Mouse (Mus musculus): ENCODE measurements around the gene Zdhhc14.
A peak's percentile ranks its signal among the peaks of the same experiment; 100 is the strongest.

The Zdhhc14 gene

DNA sequence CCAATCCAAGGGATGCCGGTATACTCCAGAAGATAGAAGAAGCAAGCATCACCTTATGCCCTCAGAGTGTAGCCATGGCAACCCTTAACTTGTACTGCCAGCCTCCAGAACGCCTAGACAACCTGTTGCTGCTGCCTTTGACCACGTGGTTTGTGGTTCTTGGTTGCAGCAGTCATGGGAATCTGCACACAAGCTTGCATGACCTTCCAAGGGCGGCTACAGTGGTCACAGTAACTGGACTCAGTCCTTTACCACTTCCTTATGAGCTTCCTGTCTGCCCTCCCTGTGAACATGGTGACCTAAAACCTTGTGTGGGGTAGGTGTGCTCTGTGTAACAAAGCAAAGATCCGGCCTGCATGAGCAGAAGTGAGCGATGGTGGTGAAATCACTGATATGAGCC is 109.6 kb downstream of the Zdhhc14 start:
- no peak for DNase-seq (ENCODE audit: low spot score in 2 of 2)

DNA sequence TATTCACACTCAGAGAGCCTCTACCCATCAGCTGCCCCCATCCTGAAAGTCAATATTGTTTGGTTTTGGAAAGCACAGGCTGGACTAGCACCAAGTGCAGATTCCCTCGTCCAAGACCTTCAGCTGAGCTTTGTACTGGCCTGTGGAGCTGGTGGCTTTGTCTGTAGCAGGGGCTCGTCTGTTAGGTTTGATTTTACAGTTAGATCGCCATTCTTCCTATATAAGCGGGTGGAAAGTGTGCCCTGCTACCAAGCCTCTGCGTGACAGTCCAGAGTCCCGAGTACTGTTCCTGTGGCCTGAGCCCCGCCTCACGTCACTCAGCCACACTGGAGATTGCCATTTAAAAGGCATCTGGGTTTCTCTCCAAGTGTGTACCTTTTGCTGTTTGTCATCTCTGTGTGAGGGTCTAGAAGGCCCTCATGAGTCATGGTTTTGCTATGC is 113.8 kb downstream of the Zdhhc14 start:
- DNase-seq (ENCODE audit: low spot score in 2 of 2): no peak

DNA sequence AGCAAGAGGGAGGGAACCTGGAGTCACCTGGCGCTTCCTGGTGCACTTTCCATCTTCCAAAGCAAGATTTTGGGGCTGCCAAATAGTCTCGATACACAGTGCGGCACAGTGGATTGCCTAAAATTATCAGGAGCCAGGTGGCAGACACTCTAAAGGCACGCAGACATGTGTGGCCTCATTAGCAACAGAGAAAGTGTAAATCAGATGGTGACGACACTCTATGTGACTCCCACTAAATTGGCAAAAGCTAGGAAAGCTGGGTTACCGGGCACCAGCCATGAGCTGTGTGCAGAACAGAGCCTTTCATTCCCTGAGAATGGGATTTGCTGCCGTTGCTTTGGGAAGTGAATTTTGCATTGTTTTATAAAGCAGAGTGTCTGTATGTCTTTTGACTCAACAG is 115.0 kb downstream of the Zdhhc14 start:
- DNase-seq (ENCODE audit: low spot score in 2 of 2): no peak

DNA sequence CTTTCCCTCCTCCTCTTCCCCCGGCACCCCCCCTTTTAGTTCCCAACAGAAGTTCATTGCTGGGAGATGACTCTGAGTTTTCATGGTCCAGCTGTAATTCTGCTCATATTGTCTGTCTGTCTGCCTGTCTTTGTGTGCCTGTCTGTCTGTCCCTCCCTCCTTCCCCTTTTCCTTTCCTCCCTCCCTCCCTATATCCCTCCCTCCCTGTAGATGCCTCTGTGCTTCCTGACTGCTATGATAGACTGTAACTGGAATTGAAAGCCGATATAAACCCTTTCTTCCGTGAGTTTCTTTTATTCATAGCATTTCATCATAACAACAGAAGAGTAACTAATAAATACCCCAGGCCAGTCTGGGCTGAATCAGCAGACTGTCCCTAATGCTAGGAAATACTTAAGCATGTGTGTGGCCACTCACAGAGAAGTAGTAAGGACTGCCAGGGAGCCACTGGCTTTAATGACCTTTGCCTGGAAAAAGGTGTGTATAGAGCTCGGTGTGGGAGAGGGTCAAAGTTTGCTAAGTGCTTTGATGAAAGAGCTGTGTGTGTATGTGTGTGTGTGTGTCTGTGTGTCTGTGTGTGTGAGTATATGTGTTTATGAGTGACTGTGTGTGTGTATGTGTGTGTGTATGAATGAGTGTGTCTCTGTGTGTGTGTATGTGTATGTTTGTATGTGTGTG is 117.7 kb downstream of the Zdhhc14 start:
- no peak for DNase-seq (ENCODE audit: low spot score in 2 of 2)

DNA sequence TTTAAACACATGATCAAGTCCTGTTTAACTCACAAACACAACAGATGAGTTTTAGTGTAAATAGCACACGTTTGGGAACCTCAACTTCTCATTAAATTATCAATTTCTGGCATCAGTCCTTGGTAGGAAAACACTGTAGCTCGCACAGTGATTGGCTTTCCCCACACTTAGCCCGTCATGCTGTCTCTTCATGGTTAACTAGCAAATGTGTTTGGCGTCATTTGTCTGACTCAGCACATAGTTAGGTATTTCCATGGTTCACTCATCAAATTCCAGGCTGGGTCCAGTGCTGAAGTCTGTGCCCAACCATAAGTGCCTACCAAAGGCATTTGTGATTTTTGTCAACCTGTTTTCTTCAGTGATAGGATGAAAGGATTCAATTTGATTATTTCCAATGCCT is 119.9 kb downstream of the Zdhhc14 start:
- DNase-seq (ENCODE audit: low spot score in 2 of 2): no peak

DNA sequence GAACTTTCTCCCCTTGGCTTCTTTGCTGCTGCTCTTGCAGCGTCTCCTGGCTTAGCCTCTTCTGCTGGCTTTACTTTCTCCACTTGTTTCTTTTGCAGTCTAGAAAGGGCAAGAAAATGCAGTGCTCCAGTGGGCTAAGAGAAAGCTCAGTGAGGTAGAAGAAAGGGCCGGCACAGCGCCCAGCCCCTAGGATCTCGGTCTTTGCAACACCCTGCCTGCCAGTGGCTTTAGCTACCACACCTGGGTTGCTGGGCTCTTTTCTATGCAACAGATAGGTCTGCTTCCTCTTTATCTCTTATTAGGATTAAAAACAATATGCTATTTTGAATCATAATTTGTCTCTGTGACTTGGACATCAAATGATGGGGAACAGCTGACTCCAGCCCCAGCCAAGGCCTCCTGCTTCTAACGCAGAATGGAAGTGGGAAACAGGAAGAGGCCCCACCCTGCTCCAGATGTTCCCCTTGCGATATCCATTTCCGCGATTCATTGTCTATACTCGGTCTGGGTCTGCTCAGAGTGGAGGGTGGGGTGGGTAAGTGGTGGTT is 122.5 kb downstream of the Zdhhc14 start:
- no peak for DNase-seq (ENCODE audit: low spot score in 2 of 2)

DNA sequence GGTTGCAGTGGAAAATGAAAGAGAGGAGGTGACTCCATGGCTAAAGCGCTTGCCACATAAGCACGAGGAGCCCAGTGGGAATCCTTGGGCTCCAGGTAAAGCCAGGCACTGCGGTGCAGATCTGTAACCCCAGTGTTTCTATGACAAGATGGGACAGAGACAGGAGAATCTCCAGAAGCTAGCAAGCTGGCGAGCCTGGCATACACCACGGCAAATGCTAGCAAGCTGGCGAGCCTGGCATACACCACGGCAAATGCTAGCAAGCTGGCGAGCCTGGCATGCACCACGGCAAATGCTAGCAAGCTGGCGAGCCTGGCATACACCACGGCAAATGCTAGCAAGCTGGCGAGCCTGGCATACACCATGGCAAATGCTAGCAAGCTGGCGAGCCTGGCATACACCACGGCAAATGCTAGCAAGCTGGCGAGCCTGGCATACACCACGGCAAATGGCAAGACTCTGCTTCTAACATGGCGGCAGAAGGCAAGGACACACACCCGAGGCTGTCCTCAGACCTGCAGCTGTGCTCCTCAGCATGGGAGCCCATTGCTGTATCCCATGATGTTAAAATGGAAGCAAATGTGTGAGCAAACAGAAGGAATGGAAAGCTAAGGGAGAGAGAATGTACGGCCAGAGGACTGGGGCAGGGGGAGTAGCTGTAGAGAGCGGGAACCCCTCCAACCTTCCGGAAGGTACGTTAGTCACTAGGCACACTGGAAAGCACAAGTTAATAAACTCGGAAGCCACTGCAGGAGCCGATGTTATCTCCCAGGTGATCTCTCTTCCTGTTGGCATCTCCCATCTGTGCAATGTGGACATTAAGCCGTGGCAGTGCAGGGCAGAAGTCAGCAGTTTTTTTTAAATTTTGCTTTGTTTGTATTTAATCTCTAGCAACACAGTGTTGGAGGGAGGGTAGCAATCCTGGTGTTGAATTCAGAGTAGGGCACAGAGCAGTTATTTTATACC is 129.6 kb downstream of the Zdhhc14 start:
- DNase-seq (ENCODE audit: low spot score in 2 of 2): no peak

DNA sequence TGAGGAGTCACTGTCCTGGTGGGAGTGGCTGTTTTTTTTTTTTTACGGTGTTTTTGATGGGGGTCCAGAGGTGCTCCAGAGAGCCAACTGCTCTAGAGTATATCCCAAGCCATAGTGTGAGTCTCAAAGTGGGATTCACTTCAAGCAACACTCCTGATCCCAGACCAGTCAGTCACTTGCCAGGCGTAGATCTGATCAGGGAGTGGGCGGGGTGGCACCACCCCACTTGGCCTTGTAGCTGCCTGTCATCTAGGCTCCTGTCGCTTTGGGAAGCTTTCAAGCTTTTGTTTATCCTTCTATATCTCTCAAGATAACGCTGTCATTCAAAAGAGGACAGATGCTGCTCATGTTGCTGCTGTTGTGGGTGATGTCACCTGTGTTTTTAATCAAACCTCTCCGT is 130.4 kb downstream of the Zdhhc14 start:
- DNase-seq (ENCODE audit: low spot score in 2 of 2): no peak

DNA sequence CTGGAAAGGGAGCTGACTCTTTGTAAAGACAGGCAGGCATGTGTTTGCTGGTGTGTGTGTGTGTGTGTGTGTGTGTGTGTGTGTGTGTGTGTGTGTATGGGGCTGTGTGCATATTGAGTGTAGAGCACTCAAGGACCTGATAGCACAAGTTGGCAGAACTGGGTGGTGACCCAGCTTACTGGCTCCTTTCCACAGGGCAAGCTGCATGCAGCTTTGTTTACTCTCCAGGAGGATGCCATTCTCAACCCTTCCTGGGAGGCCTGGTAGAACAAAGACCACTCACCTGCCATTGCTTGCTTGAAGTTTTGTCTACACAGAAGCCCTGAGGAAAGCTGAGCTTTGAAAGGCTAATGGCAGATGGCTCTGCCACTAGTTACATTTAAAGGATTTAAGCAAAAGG is 130.8 kb downstream of the Zdhhc14 start:
- DNase-seq (ENCODE audit: low spot score in 2 of 2): no peak

DNA sequence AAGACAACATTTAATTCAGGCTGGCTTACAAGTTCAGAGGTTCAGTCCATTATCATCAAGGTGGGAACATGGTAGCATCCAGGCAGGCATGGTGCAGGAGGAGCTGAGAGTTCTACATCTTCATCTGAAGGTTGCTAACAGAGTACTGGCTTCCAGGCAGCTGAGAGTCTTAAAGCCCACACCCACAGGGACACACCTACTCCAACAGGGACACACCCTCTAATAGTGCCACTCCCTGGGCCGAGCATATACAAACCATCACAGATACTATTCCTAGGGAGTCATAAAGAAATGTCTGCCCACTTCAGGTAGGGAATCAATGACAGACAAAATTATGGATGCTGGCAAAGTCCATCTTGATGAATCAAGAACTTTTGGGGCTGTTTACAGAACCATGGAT is 132.5 kb downstream of the Zdhhc14 start:
- DNase-seq (ENCODE audit: low spot score in 2 of 2): peak in 1 of 2 experiments; percentile 24

DNA sequence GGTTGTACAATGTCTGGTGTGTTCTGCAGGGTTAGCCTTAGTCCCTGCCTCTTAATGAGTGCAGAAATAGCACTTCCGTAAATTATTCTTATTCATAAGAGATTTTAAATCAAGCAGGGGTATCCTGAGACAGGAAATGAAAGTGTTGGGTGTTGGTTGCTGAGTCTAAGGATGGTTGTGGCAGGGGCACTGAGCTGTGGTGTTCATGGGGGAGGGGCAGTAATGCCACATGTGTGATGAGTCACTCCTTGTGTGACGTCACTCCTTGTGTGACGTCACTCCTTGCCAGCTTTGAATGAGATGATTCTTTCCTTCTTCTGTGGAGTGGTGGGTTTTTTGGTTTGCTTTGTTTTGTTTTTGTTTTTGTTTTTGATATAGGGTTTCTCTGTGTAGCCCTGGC is 134.0 kb downstream of the Zdhhc14 start:
- no peak for DNase-seq (ENCODE audit: low spot score in 2 of 2)

DNA sequence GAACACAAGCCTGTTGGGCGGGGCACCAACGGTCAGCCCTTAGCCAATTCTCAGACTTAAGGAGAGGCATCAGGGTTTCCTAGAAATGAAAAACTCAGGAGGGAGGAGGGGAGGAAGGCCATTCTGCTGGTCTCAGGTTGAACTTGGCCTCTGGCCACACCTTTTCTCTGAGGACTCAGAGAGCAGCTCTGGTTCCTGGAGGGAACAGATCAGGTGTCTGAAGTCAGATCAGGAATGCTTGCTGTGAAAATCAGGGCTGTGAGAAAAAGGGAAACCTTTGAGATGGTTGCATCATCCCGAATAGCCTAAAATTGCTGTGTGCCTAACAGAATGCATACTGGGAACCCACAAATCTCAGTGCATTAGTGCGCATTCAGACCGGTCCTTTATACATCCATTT is 135.3 kb downstream of the Zdhhc14 start:
- DNase-seq (ENCODE audit: low spot score in 2 of 2): no peak

DNA sequence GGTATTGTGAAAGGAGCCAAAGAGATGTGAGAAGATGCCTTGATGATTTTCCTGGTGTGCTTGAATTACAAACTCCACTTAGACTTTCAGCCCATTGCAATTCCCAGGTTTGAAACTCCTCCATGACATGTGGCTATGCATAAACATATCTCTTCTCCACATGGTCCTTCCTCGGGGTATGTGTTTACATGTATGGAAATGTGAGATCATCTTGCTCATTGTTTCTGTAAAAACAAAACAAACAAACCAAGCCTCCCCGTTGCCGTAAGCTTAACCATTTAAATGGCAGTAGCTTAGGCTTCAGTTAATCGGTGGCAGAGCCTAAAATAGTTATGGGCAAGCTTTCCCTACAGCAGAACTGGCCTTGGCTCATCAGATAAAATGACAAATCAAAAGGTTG is 137.3 kb downstream of the Zdhhc14 start:
- no peak for DNase-seq (ENCODE audit: low spot score in 2 of 2)

DNA sequence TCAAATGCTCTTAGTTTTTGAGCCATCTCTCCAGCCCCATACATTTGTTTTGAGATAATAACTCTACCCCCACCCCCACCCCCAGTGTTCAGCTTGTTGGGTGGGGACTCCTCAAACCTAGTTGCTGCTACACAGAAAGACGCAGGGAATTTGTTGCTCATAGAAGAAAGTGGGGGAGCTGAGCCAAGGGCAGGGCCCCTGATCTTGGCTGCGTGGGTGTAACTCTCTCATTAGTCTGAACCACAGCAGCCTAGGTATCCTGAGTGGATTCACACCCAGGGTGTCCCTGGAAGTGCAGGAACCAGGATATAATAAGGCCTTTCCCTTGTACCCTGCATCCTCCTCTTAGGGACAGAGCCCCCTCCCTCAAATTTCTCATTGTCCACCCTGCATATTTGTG is 142.9 kb downstream of the Zdhhc14 start:
- DNase-seq (ENCODE audit: low spot score in 2 of 2): no peak

DNA sequence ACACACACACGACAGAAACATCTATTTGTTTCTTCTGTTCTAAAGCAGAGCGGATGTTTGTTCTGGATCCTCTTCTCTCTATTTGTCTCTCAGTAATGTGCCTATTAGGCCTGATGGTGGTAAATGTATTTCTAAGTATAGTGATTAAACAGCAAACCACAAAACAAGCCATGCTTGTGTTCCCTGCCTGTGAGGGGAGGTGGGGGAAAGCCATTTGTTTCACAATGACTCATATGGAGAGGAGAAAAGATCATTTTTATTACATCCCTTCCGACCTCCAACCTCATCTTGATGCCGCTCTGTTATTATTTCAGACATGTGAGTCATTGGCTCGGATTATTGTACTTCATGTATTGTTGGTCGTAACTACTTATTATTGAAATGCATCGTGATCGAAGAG is 149.1 kb downstream of the Zdhhc14 start:
- no peak for DNase-seq (ENCODE audit: low spot score in 2 of 2)

DNA sequence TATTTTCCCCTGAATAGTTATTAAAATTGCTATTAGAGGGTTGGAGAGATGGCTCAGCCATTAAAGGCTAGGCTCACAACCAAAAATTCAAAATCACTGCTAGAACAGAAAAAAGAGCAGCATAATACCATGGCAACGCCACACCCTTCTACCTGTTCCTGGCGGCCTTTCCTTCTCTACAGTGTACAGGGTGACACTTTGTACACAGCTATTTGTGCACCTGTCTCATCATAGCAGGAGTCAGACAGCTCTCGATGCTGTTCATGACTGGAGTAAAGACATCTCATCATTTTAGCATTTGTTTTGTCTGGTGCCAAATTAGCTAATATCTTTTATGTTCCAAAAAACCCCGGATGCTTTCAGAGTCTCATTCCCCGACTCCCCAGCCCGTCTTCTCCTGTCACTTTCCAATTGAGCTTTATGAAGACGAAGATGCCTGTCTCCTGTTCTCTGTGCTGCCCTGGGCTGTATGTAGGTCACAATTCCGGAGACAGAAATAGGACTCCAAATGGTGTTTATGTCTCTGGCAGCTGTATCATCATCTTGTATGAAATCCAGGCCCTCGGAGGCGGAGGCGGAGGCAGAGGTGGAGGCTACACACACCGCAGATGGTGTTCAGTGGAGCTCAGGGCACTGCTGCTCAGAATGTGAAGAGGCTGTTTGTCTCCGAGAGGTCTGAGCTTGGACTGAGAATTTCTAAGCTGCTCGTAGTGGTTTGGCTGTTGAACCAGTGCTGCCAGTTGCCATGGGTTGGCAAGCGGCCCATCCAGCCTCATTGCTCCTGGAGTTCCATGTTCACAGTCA is 150.8 kb downstream of the Zdhhc14 start:
- no peak for DNase-seq (ENCODE audit: low spot score in 2 of 2)

DNA sequence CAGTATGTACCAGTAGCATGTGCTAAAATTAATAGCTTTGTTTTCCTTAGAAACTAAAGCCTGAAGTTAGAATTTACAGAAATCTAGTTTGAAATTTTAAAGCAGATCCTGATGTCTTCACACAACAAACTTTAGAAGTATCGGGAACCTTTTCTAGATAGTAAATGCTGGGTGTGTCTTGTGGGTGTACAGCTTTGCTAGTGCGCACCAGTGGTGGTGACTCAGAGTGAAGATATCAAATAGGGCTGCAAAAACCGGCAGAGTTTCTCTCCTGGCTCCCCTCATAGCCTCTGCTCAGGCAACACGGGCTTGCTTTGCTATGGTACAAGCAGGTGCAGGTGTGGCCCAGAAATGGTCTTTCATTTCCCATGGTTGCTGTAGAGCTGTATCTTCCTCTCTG is 157.8 kb downstream of the Zdhhc14 start:
- DNase-seq (ENCODE audit: low spot score in 2 of 2): no peak

DNA sequence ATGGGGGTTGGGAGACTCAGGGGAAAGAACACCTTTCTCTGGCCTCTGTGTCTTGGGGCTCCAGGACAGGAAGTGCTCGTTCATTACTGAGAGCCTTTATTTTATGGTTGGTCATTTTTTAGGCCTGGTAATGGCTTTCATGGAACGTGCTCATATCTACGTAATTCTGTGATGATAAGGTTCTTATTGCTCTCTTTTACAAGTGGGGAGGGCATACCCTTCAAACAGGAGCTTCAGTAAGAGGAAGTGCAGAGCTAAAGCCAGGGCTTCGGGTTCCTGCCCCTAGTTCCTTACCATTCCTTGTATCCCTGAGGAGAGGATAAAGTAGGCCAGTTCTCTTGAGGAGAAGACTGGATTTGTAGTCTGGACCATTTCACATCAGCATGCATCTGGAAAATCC is 158.3 kb downstream of the Zdhhc14 start:
- DNase-seq (ENCODE audit: low spot score in 2 of 2): no peak

DNA sequence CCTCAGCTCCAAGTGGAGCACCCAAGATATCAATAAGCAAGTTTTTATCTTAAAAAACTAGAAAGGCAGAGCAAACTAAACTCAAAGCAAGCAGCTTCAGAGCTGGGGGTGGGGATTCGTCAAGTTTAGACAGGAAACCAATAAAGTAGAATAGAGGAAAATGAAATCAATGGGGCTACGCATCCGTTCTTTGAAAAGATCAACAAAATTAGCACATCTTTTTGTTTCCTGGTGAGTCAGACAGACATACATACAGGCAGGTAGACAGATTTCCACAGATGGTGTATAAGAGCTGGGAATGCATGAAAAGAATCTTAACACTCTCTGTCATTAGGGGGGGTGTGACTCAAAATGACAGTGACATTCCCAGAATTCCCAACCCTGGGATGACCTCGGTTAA is 159.2 kb downstream of the Zdhhc14 start:
- no peak for DNase-seq (ENCODE audit: low spot score in 2 of 2)

DNA sequence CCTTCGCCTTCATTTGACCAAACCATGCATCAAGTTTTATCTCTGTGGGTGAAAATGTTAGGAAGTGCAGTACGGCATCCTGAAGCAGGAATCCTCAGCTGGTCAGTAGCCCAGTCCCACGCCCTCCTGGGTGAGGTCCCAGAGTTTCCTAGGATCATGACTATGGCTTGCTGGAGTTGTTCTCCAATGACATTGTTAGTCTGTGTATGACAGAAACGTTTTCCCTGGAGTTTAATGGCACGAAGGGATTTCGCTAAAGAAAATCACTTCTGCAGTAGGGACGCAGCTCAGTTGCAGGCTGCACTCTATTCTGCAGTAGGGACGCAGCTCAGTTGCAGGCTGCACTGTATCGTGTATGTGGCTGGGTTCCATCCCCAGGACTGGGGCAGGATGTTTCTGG is 161.6 kb downstream of the Zdhhc14 start:
- no peak for DNase-seq (ENCODE audit: low spot score in 2 of 2)

DNA sequence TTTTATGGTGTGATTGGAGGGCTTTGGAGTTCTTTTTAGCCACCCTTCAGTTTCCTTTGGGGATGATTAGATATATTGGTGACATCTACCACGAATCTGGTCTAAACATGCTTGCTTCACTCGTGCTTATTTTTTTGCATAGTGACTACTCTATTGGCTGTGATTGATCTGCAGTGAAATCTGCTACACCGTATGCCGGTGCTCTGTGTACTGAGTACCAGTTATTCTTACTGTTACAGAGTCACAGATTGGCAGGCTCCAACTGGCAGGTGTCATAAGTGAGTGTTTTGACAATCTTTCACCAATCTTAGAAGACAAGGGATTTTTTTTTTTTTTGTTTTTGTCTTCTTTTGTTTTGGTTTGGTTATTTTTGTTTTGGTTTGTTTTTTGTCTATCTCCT is 163.2 kb downstream of the Zdhhc14 start:
- DNase-seq (ENCODE audit: low spot score in 2 of 2): no peak
